Mouse (Mus musculus) left cerebral cortex, postnatal 4 days (tissue): Measurements from ENCODE around the gene Trappc5. TPM values are rescaled to one million over a fixed set of nuclear protein-coding genes. Genes with fewer than 3 reads are reported as not detected.

Experiments
- total RNA-seq, 2 experiments: library from RNA; stranded (reverse); gene quantifications; 2 replicates each; pipeline ENCODE4 v1.2.3; 2021

The Trappc5 gene
- total RNA-seq, 2 experiments from 2014 or later = 34.4 to 37.0 TPM

Other genes starting within 250 kb of the Trappc5 start
- gene Pex11g, start 208.6 kb upstream of the Trappc5 start, total RNA-seq = under 1 TPM; 0.64 to 0.66 TPM
- gene Tex45, start 205.4 kb upstream of the Trappc5 start, total RNA-seq = not detected
- 10 to 100 TPM; 43.3 TPM for gene Zfp358, start 183.2 kb upstream of the Trappc5 start, total RNA-seq
- gene Mcoln1, start 175.8 kb upstream of the Trappc5 start, total RNA-seq = 10 to 100 TPM; 74.8 to 81.3 TPM
- gene Pnpla6, start 160.9 kb upstream of the Trappc5 start, total RNA-seq = 10 to 100 TPM; 75.9 to 81.6 TPM
- gene C330021F23Rik, start 108.3 kb upstream of the Trappc5 start, total RNA-seq = not detected
- gene Camsap3, start 89.0 kb upstream of the Trappc5 start, total RNA-seq = 100 to 1,000 TPM; 109 to 118 TPM
- gene Xab2, start 55.0 kb upstream of the Trappc5 start, total RNA-seq = 10 to 100 TPM; 38.5 to 38.8 TPM
- 10 to 100 TPM; 60.0 to 63.3 TPM for gene Pet100, start 54.8 kb upstream of the Trappc5 start, total RNA-seq
- gene Pcp2, start 50.8 kb upstream of the Trappc5 start, total RNA-seq = 1 to 10 TPM in 1 of 2 experiments, not detected in 1; 1.0 TPM
- 10 to 100 TPM; 73.8 to 78.1 TPM for gene Stxbp2, start 45.3 kb upstream of the Trappc5 start, total RNA-seq
- under 1 TPM; 0.76 to 0.91 TPM for gene Retn, start 20.5 kb upstream of the Trappc5 start, total RNA-seq
- gene Mcemp1, start 10.5 kb upstream of the Trappc5 start, total RNA-seq = under 1 TPM; 0.38 to 0.42 TPM
- gene Fcor, start 3.9 kb upstream of the Trappc5 start, total RNA-seq = 10 to 100 TPM; 13.6 to 14.1 TPM
- gene Fcer2a, start 17.9 kb downstream of the Trappc5 start, total RNA-seq = not detected
- gene Clec4g, start 44.4 kb downstream of the Trappc5 start, total RNA-seq = not detected
- gene Cd209a, start 72.7 kb downstream of the Trappc5 start, total RNA-seq = not detected
- gene Cd209e, start 178.0 kb downstream of the Trappc5 start, total RNA-seq = not detected
- not detected for gene Cd209d, start 202.3 kb downstream of the Trappc5 start, total RNA-seq